Mouse (Mus musculus) heart, postnatal 0 days (tissue): ENCODE results near the gene Atrnl1.

Source experiments
- CTCF ChIP-seq: IDR thresholded peaks from 2 replicates; pipeline ENCODE4 v1.5.1; 2016; ENCODE audit warnings: antibody characterized with exemption, control low read depth, low read depth
- EP300 ChIP-seq: IDR thresholded peaks from 2 replicates; pipeline ENCODE4 v1.6.1; 2016; ENCODE audit warnings: antibody characterized with exemption, low read depth

- TF ChIP-seq CTCF (no peak), EP300 (no peak)
These were observed 34.0 kb upstream of the Atrnl1 start for GRCm38 (mm10) chr19:57576836-57577235.
